Mouse (Mus musculus) lung, postnatal 4 days (tissue): Measurements from ENCODE around the gene Cldn11.

ENCODE experiments used
- DNase-seq, 2 experiments: peaks; one replicate each; pipeline ENCODE4 v3.0.0; 2021

Cldn11 gene

DNA sequence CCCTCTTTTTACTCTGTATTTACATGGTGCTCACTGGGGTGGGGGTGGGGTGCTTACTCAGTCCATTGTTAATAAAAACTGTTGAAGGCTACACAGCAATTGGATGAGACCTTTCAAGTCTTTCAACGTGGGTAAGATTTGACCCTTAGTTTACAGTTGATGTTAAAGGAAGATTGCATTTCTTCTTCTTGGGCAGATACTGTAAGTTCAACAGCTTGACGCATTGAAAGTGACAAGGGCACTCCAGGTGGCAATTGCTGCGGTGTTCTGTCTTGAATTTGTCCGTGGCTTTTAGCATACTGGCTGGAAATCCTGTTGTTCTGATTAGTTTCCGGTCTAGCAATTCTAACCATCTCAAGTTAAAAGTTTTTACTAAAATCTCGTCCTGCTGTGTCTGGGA, 11.6 kb downstream of the Cldn11 start:
- no peak for DNase-seq

DNA sequence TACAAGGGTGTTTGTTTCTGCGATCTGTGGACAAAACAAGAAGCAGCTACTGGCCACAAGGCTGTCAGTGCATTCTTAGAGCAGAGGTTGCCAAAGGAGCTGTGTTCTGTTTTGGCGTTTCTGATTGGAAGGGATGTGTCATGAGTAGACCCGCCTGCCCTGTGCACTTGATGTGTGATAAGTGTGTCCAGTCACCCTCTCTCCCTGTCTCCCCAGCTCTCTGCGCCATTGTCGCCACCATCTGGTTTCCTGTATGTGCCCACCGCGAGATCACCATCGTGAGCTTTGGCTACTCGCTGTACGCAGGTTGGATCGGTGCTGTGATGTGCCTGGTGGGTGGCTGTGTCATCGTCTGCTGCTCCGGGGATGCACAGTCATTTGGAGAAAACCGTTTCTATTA, 13.1 kb downstream of the Cldn11 start:
- no peak for DNase-seq

- DNase-seq, result no peak
Measured at GRCm38 (mm10) chr3:31165803-31166202, 16.1 kb downstream of the Cldn11 start.

DNA sequence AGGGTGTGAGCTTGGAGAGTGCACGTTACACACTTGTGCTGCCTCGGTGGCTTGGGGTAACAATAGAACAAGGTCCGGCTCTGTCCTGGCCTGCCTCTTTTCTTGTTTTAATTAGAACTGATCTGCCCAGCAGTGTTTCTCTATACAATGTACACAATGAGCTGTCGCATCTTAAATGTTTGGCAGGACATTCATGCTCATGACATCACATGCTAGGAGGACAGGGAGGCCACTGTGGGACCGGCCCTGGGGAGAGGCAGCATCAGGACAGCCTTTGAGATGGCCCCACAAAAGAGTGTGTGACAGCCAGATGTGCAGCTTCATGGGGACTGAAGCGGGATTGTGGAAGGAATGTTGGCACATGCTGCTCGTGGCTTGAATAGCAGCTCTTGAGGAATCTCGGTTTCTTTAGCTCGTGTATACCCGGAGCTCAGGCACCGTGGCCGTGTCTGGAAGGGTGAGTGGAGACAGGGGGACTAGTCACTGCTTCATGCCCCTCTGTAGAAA, 16.7 kb downstream of the Cldn11 start:
- peak; percentile 16 to 59 for DNase-seq

DNA sequence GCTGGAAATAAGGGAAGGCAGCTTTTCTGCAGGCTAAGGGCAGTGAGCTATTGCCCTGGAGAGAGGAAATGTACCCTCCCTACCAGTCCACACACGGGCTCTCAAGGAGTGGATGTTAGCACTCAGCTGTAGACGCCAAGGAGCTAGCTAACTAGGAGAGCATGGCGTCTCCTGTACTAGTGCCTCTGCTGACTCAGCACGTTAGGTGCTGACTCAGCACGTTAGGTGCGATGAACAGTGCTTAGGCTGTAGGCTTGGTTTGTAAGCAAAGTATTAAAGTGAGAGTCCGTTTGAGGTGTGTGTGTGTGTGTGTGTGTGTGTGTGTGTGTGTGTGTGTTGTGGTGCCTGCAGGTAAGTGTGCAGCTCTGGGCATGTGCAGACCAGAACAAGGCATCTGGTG, 40.6 kb downstream of the Cldn11 start:
- DNase-seq, result no peak

DNA sequence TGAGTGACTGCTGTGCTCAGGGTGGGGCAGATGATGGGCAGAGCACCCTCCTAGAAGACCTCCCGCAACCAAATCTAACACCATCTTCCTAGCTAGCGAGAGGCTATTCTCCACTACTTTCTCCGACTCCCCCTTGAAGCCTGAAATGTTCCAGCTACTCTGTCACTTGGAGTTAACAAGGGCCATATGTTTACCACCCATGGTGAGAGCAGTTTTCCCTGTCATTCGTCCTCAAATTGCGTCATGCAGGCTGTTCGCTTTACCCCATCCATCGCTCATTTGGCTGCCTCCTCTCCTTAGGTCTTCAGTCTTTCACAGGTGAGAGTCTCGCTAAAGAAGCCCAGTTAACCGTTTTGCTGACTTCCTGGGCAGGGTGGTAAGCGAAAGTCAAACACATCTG, 41.7 kb downstream of the Cldn11 start:
- no peak for DNase-seq

GRCm38 (mm10) chr3:31199162-31199877, 49.6 kb downstream of the Cldn11 start:
- DNase-seq, result no peak

- no peak for DNase-seq
Measured at GRCm38 (mm10) chr3:31203947-31204346, 54.2 kb downstream of the Cldn11 start.

DNA sequence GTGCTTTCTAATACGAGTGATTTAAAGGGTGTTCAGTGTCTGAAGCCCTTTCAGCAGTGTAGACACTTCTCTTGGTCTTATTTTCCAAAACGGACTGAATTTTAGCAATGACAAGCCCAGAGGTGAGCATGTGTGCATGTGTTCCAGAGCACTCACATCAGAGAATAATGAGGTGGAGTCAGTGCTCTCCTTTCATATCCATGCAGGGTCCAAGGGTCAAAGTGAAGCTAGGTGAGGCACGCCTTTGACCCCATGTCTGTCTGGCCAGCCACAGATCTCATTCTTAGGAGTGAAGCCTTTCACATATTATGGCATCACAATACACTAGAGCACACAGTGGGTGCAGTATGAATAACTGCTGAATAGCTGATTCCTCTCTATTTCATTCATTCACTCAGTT, 55.4 kb downstream of the Cldn11 start:
- DNase-seq, result no peak

- no peak for DNase-seq
Measured at GRCm38 (mm10) chr3:31208046-31208445, 58.3 kb downstream of the Cldn11 start.

DNA sequence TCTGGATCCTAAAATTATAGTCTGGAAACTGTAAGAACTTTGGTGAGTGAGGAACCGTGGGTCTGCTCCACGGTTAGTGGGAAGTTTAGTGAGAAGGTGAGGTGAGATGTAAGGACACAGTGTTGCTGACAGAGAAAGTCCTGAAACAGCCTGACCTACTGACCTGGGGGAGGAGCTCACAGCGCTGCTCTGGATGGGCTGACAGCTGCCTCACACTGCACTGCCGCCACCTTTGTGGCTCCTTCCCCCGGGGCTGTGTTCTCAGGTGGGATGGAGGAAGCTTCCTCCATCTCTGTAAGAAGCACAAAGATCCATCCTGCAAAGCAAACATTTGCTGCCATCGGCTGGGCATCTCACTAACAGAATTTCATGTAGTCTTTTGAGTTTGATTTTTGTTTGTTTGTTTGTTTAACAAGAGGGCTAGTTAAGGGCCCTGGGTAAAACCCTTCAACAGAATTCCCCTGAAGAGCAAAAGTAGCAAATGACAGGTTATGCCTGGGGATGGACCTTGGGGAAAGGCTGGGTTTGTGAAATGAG, 58.8 kb downstream of the Cldn11 start:
- DNase-seq, result no peak

DNA sequence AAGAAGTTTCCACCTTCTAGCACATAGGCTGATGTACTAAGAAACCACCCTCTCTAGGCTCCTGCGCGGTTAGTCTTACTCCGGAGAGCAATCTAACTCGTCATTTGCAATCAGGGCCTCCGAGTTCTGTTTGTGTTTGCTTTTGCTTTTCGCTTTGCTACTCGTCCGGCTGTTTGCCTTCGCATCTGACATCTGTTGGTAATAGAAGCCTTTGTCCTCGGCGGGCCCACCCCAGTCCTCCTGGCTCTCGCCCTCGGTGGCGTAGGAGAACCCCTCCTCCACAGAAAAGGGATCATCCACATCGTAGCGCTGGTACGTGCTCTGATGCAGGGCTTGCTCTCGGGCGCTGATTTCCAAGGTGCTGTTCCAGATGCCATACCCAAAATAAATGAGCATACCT, 59.3 kb downstream of the Cldn11 start:
- no peak for DNase-seq

DNA sequence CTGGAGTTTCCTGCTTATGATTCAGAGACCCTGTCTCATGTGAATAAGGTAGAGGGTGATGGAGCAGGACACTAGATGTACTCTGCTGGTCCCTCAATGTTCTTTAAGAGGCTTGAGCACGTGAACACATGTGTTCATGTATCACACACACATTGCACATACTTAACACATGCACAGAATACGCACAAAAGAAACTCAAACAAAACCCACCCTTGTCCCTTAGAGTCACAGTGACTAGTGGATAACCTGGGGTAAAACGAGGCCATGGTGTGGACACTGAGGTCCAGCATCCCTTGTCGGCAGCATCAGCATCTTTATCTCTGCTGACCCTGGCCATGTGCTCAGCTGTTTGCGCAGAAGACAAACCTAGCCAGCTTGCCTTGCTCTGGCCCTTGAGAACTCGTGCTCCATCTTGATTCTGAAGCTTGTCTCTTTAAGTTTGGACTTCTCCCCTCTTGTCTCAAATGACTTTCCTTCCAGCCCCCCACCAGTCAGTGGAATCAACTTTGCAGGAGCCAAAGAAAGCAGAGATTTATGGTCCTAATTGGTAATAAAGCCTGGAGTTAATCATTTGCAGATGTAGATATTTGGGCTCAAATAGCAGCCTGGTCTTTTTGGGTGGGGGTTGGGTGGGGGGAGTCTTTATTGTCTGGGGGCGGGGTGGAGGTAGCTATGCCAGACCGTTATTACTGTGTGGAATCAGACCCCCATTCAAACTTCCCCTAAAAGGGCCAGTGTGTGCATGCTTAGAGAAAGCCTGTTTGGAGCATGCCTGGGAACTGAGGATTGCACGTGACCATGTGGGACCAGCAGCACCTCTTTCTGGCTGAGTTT, 62.7 kb downstream of the Cldn11 start:
- DNase-seq, result no peak

GRCm38 (mm10) chr3:31213802-31214201, 64.1 kb downstream of the Cldn11 start:
- no peak for DNase-seq
